Mouse (Mus musculus) left cerebral cortex, adult 6 months (tissue): Measurements from ENCODE around the gene Lcn2. TPM values are rescaled to one million over a fixed set of nuclear protein-coding genes. Genes with fewer than 3 reads are reported as not detected.

Source experiments
- long read RNA-seq, 2 experiments: library from polyadenylated mRNA; unstranded; transcript quantifications; one replicate each; pipeline ENCODE4 v2.0.0; 2019 to 2020
- polyA plus RNA-seq: library from polyadenylated mRNA; unstranded; fragments of <200 nt; fragmentation: Nextera tagmentation; gene quantifications from 2 replicates; pipeline ENCODE4 v1.2.3, GENCODE M21; 2021

The Lcn2 gene
- polyA plus RNA-seq = 0.48 TPM in 1 of 2 replicates, not detected in the other
- long read RNA-seq, experiment 1 = 0 reads
- long read RNA-seq, experiment 2 = 0 reads

DNA sequence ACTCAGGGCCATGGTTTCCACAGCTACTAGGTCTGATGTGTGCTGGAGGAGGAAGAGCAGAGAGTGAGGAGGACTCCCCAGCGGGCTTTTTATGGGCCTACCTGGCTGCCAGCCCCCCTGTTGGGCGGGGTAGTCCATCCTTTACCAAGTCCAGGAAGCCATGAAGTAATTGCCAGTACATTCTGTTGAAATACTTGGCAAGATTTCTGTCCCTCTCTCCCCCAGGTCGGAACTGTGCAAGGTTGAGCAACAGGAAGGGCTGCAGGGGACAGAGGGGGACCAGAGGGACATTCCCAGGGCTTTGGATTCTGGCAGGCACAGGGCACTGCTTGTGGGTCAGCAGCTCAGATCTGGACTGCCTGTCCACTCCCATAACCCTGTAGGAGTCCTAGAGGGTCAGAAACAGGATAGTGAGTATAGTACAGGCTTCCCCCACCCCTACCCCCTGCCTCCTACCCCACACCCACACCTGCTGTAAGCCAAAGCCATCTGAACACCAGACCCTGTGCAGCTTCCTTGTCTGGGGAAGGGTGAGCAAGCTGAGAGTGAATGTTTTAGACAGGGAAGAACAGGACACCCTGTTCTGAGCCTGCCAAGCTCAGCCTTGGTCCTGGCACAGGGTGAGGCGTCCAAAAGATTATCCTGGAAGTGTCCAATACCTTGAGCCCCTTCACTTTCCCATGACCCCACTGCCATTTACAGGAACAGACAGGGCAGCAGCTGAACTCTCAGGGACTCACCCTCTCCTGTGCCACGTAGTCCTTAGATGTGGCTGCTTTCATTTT is at the start of gene Lcn2:
Gene Lcn2 (minus strand): TSS at position 547 of the 785 bp plus-strand sequence.

GRCm38 (mm10) chr2:32395484-32395945 is 7.5 kb upstream of the Lcn2 start, which contains the start of gene Ptges2:
Gene Ptges2, plus strand, starts transcription at chr2:32395896.

DNA sequence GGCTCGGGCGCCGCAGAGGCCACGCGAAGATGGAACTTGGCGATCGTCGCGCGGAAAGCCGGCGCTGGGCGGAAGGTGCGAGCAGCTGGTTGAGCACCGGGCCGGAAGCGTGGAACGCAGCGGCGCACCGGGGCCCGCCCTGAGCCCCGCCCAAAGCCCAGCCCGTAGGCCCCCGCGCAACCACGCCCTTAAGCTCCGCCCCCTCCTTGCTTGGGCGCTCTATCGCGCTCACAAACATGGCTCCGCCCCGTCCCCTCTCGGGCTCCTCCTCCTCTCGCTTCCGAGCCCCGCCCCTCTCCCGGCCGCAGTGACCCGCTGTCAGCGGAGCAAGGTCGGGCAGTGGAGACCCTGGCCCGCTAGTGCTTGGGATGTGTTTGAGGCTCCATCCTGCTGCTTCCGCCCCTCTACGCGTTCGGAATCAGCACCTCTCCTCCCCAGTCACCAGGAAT is 6.3 kb downstream of the Lcn2 start, which contains the start of gene 1110008P14Rik:
Gene 1110008P14Rik (minus strand): TSS at position 164 of the 449 bp plus-strand sequence.

GRCm38 (mm10) chr2:32353007-32353542 is 35.0 kb downstream of the Lcn2 start, which contains the start of gene Dnm1:
Gene Dnm1, minus strand, starts transcription at chr2:32353338.

GRCm38 (mm10) chr2:32352151-32353006 is 35.7 kb downstream of the Lcn2 start, which contains the start of gene Ciz1:
Gene Ciz1, plus strand, starts transcription at chr2:32352327.

Other genes starting within 250 kb of the Lcn2 start
- gene Prrc2b, start 237.2 kb downstream of the Lcn2 start, polyA plus RNA-seq = 28.9 and 41.1 TPM in 2 replicates
- 7.7 and 8.6 TPM in 2 replicates for gene Pomt1, start 151.7 kb downstream of the Lcn2 start, polyA plus RNA-seq
- 29.9 and 37.2 TPM in 2 replicates for gene Uck1, start 128.1 kb downstream of the Lcn2 start, polyA plus RNA-seq
- 22.9 and 25.4 TPM in 2 replicates for gene Golga2, start 100.9 kb downstream of the Lcn2 start, polyA plus RNA-seq
- gene Swi5, start 100.2 kb downstream of the Lcn2 start, polyA plus RNA-seq = 187 and 257 TPM in 2 replicates
- 18.2 and 22.3 TPM in 2 replicates for gene Ciz1, start 35.9 kb downstream of the Lcn2 start, polyA plus RNA-seq
- gene Dnm1, start 34.9 kb downstream of the Lcn2 start, polyA plus RNA-seq = 192 and 259 TPM in 2 replicates
- gene 1110008P14Rik, start 6.3 kb downstream of the Lcn2 start, polyA plus RNA-seq = 1,229 and 1,329 TPM in 2 replicates
- gene Ptges2, start 7.6 kb upstream of the Lcn2 start, polyA plus RNA-seq = 16.4 and 56.6 TPM in 2 replicates
- gene Naif1, start 62.2 kb upstream of the Lcn2 start, polyA plus RNA-seq = 2.7 and 3.6 TPM in 2 replicates
- gene Slc25a25, start 63.2 kb upstream of the Lcn2 start, polyA plus RNA-seq = 26.0 and 30.4 TPM in 2 replicates
- 11.8 and 47.4 TPM in 2 replicates for gene Fam102a, start 147.1 kb upstream of the Lcn2 start, polyA plus RNA-seq
- gene Dpm2, start 182.6 kb upstream of the Lcn2 start, polyA plus RNA-seq = 158 and 169 TPM in 2 replicates
- gene Pip5kl1, start 186.5 kb upstream of the Lcn2 start, polyA plus RNA-seq = 1.8 and 2.5 TPM in 2 replicates
- 0.82 and 1.0 TPM in 2 replicates for gene 9430097D07Rik, start 187.4 kb upstream of the Lcn2 start, polyA plus RNA-seq
- 30.9 and 36.6 TPM in 2 replicates for gene St6galnac4, start 198.8 kb upstream of the Lcn2 start, polyA plus RNA-seq
- gene St6galnac6, start 211.5 kb upstream of the Lcn2 start, polyA plus RNA-seq = 13.3 and 40.6 TPM in 2 replicates
- 112 and 131 TPM in 2 replicates for gene Ak1, start 233.5 kb upstream of the Lcn2 start, polyA plus RNA-seq